Mouse (Mus musculus): ENCODE data around the gene Aqp7. TPM values are rescaled to one million over a fixed set of nuclear protein-coding genes. Genes with fewer than 3 reads are reported as not detected.
"Not testable (repeated sequence)": the region's sequence is repeated elsewhere in the genome, so short reads cannot be mapped to it uniquely, and the experiment has no call there.

The Aqp7 gene
- total RNA-seq (2021), result 10 to 100 TPM; 30.2 to 49.0 TPM

DNA sequence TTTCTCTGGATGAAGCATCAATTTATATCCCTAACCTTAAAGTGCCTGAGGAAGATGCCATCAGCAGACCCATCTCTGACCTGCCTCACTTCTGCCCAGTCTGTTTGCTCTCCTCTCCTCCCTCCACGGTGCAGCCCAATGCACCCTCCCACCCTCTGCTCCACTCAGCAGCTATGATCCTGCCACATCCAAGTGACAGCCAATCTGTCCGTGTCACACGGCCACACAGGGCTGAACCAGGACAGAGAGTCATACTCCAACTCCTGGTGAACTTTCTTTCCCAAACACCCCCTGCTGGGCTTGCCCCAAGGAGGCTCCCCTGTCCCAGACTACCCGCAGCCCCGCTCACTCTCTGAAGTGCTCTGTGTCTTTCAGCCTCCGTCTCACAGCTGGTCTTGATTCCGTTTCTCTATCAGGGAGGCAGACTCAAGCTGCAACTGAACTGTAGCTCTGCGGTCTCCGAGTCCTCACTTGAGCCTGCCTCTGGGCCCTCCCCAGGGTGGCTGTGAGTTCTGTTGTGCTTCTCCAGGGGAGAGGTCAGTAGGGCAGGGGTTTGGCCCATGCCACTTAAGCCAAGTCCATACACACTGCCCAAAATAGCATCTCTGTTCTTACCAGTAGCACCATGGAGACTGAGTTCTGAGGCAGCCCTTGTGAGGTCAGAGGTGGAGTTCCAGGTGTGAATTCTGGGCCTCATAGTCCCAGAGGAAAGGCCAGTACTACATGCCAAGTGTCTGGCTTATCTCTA, at the start of gene Aqp7:
Aqp7 (minus strand) TSS at position 616 of the 748 bp plus-strand sequence.
- DNase-seq, result peak; percentile 34 to 52

DNA sequence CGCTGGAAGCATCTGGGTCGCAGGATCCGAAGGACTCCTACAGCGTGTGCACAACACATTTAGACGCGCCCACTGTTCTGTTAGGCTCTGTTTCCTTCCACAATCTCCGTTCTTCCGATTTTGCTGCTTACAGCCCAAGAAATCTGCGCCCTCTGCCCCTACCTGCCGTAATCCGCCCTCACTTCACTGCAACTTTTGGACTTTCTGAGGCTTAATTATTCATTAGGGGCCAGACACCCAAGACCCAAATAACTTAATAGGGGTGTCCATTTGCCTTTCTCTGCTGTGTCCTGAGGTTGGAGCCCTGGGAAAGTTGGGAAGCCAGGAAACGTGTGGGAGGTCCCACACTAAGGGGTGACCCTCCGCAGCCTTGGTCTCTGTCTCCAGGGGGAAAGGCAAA, 49.4 kb upstream of the Aqp7 start:
- DNase-seq, result no peak
- intact Hi-C loops (cut with DNase I), result no loop called here

More for the DNA sequence above, at the start of gene Aqp7:
- intact Hi-C loops (cut with DNase I), result no loop called here

DNA sequence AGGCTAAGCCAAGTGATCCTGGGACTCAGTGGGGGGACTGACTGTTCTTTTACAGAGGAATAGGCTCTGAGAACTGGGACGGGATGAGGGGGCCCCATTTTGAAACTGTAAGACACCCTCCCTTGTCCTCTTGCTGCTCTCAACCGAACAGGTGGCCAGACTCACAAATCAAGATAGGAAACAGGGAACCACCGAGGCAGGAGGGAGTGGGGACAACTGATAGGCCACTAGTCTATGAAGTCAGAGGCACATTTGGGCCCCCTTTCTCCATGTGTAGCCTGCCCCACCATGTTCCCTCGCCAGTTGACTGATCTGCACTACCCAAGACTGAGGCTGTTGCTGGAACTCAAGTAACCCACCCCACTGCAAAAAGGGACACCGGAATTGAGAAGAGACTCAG, 48.9 kb upstream of the Aqp7 start:
- DNase-seq, result no peak
- intact Hi-C loops (cut with DNase I), result no loop called here

DNA sequence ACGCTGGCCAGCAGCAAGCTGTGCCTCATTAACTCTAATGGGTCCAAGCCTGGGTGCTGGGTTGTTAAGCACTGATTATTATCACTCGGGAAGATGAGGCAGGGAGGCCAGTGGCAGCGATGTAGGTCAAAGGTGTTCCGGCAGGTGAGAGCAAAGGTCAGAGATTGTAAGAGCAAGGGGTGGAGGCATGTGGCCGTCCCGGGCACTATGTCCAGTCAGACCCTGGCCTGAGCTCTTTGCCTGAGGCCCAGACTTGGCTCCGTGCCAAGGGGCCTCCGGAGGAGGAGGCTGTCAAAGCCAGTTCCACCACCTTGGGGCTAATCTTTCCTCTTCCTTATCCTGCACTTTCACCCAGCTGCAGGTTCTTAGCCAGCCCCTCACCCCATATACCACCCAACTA, 48.2 kb upstream of the Aqp7 start:
- intact Hi-C loops (cut with DNase I), result no loop called here
- DNase-seq, result no peak

DNA sequence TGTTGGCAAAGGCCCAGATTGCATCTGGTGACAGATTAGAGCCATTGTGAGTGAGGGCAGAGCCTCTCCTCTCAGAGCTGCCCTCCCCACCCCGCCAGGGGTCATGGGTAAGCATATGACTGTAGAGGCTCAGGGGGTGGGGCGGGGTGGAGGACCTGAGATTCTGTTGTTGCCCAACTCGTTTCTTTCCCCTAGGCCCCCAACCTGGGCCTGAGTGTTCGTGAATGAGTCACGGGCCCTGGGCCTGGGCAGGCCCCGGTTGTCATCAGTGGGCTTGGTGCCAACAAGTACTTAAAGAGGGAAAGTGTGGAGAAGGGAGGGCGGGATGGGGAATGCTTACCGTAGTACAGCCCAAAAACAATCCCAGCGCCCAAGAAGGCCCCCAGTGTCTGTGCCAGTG, 46.4 kb upstream of the Aqp7 start:
- no peak for DNase-seq
- intact Hi-C loops (cut with DNase I), result no loop called here

DNA sequence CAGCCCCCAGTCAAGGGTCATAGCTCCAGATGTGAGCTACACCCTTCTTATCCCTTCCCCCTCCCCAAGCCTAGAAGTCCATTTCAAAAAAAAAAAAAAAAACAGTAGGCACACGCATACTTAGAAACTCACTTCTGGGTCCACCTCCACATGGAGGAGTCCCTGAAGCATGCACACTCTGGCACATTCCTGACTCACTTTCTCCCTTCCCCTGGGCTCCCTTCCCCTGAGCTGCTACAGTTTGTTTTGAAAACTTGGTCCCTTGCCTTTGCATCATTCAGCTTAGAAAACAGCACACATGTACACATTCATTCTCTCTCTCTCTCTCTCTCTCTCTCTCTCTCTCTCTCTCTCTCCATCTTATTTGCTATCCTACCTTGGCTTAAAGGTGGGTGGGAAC, 45.0 kb upstream of the Aqp7 start:
- no peak for DNase-seq
- intact Hi-C loops (cut with DNase I), result no loop called here

DNA sequence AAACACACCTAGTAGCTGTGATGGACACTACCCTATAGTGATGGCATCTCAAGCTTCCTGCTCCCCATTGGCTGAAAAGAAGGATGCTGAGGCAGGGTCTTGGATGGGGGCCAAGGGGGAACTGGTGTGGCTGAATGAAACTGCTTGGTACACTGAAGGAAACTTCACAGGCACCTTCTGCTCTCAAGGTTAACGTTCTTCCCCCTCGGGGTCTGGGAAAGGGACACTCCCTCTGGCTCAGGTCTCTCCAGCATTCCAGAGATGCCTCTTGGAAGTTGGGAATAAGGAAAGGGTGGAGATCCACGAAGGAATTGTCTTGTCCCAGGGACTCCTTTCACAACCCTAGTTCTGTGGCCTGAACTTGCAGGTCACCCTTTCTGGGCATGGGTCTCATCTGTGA, 43.5 kb upstream of the Aqp7 start:
- intact Hi-C loops (cut with DNase I), result no loop called here

DNA sequence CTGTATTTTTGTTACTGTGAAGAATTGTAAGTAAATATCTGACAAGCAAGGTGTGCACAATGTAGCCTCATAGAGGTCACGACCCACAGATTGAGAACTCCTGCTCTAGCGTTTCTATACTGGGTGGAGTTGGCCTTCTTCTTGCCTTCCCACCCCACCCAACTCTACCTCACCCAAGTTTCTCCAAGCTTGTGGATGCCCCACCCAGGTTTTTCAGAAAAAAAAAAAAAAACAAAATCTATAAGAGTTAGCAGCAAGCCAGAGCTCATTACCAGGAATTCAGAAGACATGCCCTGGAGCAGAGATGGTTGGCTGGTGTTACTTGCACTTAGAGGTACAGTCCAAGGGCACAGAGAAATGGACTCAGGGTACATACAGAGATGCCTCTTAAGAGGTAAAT, 41.8 kb upstream of the Aqp7 start:
- intact Hi-C loops (cut with DNase I), result no loop called here
- DNase-seq, result no peak

More for the DNA sequence above, 43.5 kb upstream of the Aqp7 start:
- DNase-seq, result no peak

DNA sequence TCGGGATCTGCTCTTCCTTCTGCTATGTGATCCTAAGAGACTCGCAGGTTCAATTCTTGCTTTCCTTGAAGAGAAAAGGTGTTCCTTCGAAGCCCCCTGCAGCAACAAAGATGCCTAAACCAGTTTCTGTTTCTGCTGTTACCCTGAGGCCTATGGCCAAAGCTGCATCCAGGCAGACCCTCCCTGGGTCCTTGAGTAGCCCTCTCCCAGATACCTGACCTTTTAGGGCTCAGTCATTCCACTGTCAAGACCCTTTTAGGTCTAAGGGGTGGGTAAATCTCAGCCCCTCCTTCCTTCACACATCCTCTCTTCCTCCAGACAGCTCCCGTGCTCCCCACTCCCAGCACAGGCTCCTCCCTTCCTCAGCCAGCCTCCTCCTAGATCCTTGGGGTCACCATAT, 41.2 kb upstream of the Aqp7 start:
- intact Hi-C loops (cut with DNase I), result no loop called here
- no peak for DNase-seq

DNA sequence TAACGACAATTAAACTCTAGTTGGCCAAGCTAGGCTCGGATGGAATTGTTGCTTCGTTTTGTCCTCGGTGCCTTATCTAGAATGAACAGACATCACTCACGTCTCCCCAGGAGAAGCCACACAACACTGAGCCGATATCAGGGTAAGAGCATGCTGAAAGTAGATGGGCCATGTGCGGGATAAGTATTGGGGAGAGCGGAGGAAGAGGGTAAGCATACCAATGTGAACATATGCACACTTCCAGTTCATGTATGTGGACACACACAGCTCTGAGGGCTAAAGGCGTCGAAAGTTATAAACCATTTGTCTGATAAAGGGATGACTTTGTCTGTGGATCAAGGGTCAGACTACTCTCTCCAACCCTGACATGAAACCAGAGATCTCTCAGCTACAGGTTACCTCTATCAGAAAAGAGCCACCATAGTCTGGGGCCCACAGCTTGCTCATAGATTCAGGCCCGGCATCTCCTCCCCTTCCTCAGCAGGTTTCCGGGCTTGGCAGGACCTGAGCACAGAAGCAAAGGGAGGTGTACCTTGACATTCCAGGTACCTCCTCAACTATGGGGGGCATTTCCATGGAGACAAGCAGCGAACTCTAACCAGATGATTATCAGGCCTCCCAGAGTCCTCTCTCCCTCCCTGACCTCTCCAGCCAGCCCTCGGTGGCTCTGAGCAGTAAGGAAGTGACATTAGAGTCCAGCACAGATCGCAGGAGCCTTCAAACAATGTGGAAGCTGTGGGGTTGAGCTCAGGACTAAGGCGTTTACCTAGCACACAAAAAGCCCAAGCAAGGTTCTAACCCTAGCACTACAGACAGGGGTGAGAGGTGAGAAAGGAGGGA, 39.7 kb upstream of the Aqp7 start:
- intact Hi-C loops (cut with DNase I), result no loop called here
- DNase-seq, result no peak

DNA sequence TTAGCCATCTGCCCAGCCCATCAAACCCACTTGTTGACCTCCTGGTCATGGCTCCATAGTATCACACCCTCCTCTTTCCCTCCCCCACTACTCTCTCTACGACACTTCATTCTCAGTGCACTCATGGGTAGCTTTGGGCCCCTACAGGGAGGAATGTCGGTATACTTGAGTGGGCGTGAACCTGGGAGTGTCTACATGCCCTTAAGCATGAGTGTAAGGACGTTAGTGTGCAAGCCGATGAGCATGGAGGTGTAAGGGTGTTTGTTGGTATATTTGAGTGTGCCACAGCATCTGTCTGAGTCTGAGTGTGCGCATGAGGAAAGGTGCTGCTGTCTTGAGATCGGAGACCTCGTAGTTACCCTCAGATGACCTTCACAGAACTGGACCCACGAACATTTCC, 39.0 kb upstream of the Aqp7 start:
- intact Hi-C loops (cut with DNase I), result no loop called here
- no peak for DNase-seq

DNA sequence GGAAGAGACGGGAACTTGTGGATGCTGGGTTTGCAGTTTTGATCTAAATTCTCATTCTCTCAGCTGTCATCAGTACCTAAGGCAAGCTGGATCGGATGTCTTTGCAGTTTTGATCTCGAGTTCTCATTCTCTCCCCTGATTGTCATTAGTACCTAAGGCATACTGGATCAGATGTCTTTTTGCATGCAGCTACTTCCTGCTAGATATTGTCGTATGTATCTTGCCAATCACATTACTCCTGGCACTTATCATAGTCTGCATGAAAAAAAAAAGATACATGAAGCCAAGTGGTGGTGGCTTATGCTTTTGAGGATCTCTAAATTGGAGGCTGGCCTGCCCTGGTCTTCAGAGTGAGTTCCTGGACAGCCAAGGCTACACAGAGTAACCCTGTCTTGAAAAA, 36.9 kb upstream of the Aqp7 start:
- no peak for DNase-seq
- intact Hi-C loops (cut with DNase I), result no loop called here

DNA sequence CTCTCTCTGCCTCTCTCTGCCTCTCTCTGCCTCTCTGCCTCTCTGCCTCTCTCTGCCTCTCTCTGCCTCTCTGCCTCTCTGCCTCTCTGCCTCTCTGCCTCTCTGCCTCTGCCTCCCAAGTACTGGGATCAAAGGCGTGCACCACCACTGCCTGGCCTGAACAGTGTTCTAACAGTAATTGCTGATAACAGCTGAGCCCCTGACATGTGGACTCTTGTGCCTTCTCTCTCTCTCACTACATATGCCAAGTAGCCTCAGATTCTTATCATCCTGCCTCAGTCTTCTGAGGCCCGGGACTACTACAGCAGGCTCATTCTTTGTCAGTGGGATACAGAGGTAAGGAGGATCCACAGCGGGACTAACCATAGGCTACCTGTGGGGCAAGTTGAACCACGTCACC, 34.9 kb upstream of the Aqp7 start:
- DNase-seq; intact Hi-C loops (cut with DNase I): not testable (repeated sequence)

DNA sequence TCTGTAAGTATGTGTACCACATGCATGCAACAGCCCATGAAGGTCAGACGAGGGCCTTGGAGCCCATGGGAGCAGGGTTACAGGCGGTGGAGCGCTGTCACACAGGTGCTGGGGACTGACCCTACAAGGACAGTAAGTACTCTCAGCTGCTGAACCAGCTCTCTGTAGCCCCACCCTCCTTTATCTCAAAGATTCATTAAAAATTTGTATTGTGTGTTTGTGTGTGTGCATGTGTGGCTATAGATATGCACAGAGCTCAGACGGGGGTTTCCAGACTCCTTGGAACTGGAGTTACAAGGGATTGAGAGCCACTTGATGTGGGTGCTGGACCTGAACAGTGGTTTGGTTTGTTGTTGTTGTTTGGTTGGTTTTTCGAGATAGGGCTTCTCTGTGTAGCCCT, 33.8 kb upstream of the Aqp7 start:
- no peak for DNase-seq
- intact Hi-C loops (cut with DNase I), result no loop called here

DNA sequence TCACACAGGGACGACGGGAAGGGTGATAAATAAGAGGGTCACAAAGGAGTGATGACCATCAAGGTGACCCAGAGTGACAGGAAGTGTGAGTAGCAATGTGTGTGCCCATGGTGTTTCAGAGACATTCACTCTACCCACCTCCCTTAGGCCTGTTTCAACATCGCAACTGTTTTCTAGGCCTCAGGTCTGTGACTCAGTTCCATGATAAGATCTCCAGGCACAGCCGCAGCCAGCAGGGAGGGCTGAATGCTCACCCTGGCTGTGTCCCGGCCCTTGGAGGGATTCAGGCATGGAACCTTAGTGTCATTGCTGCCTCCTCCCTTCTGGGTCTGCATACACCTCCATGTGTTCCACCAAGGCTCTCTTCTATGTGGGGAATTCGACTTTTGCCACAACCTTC, 30.8 kb upstream of the Aqp7 start:
- no peak for DNase-seq
- intact Hi-C loops (cut with DNase I), result no loop called here

DNA sequence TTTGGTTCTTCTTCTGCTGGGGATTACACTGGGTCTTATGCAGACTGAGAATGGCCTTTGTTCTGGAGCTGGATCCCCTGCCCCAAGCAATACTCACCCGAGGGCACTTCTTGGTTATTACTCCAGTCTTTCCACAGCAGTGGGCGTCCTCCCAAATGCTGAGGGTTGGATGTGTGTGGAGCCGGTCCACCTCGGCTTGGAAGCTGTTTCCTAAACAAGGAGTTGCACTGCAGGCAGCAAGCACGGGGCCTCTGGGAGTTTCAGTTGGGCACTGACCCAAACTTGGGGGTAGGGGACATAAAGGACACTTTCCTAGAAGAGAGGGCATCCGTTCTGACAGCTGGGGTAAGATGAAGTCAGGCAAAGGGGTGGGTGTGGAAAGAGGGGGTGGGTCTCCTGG, 26.5 kb upstream of the Aqp7 start:
- DNase-seq, result no peak
- intact Hi-C loops (cut with DNase I), result no loop called here

DNA sequence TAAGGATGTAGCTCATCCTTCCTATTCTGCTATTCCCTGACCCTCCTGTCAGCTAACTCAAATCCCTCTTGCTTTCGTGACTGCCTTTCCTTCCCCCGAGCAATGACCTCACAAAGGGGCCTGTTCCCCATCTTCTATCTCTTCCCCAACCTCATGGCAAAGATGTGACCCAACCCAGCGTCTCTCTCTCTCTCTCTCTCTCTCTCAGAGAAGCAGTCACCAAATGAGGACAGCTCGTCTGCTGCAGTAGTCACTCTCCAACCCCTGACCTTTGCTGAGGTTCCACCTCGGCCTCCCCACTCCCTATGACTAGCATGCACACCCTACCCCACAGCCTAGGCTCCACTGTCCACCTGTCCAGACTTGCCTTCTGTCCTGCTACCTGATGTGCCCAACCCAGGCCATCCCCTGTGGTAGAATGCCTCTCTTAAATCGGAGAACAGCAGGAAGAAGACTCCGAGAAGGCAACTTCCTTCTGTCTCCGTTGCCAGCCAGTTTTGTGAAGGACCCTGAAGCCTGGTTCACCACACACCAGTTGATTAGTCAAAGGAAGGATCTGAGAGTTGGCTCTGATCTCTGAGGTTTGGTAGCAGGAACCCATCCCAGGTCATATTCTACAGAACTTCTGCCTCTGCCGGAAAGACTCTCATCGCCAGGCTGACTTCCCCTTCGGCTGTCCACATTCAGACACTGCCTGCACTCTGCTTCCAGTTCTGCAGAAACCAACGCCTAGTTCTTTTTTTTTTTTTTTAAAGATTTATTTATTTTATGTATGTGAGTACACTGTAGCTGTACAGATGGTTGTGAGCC, 25.3 kb upstream of the Aqp7 start:
- intact Hi-C loops (cut with DNase I), result no loop called here
- no peak for DNase-seq

DNA sequence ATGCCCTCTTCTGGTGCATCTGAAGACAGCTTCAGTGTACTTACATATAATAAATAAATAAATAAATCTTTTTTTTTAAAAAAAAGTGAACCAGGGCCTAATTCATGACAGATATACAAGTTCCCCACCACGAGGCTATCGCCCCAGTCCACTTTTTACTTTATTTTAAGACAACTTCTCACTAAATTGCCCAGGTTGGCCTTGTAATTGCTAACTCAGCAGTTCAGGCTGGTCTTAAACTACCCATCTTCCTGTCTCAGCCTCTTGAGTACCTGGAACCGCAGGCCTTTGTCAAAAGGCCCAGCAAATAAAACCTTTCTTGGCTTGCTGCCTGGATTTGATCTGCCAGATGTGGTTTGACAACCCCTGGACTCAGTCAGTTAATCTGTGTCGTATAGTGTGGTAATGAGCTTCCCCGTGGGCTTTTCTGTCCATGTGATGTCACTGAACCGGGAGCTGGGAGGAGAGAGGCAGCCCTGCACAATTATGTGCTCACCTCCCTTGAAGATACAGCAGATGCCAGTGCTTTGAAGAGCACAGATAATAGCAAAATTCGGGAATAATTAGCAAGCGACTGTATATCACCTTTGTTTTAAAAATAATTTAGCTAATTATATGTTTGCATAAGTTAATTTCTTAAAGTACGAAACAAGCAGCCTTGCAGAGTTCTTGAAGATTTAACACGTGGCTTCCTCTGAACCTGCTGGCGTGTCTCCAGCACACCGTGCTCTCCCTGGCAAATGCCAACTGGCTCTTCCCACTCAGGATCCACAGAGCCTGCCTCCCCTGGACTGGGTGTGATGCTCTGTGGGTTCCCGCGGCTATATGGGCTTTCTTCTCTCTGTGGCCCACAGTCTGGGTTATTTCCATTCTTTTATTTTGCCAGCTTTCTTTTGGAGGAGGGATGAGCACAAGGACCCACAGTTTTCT, 23.8 kb upstream of the Aqp7 start:
- intact Hi-C loops (cut with DNase I), result no loop called here
- DNase-seq, result no peak

DNA sequence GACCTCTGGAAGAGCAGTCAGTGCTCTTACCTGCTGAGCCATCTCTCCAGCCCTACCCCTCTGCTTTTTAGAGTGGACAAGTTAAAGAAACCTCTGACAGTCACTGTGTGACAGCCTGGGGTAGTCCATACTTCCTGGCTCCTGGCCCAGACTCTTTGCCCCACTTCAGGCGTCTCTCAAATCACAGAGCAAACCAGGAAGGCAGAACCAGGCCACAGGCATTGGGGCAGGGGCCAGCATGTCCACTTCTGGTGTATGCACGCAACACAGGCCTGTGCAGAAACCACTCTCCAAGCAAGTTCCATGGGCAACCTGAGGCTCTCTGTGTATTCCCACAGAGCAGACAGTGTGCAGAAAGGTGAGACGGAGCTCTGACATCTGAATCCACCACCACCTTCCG, 17.3 kb upstream of the Aqp7 start:
- intact Hi-C loops (cut with DNase I), result no loop called here
- no peak for DNase-seq
